Mouse (Mus musculus) kidney, adult 2 months (tissue): ENCODE results near the gene Tmem150b. TPM values are rescaled to one million over a fixed set of nuclear protein-coding genes. Genes with fewer than 3 reads are reported as not detected.

Experiments
- DNase-seq: peaks from one replicate; pipeline ENCODE4 v3.0.0; 2021
- H3K27ac ChIP-seq: fragments of 200-500 bp; 2 replicates; pipeline ENCODE4 v1.5.1; 2012; ENCODE audit warnings: low read depth, low read length, control low read depth, inconsistent platforms; ENCODE audit not compliant: insufficient read depth
- H3K27me3 ChIP-seq: fragments of 200-500 bp; replicated peaks from 2 replicates; pipeline ENCODE4 v1.6.1; 2012; ENCODE audit warnings: mild to moderate bottlenecking, moderate library complexity, low read length, inconsistent platforms; ENCODE audit not compliant: control insufficient read depth, insufficient read depth
- H3K36me3 ChIP-seq: fragments of 200-500 bp; 2 replicates; pipeline ENCODE4 v1.6.1; 2012; ENCODE audit warnings: mild to moderate bottlenecking, moderate library complexity, low read length, inconsistent platforms; ENCODE audit not compliant: control insufficient read depth, insufficient read depth
- H3K4me1 ChIP-seq: fragments of 200-500 bp; 2 replicates; pipeline ENCODE4 v1.6.1; 2011; ENCODE audit warnings: low read length; ENCODE audit not compliant: control insufficient read depth, insufficient read depth
- H3K4me3 ChIP-seq: fragments of 200-500 bp; 2 replicates; pipeline ENCODE4 v1.5.1; 2011; ENCODE audit warnings: mild to moderate bottlenecking, low read depth, low read length, control low read depth; ENCODE audit not compliant: insufficient read depth
- CTCF ChIP-seq: fragments of 200-500 bp; conservative IDR thresholded peaks from 2 replicates; pipeline ENCODE4 v1.5.1; 2011; ENCODE audit warnings: low read depth, mild to moderate bottlenecking, control low read depth, low read length, moderate library complexity, mixed read lengths; ENCODE audit not compliant: insufficient read depth, insufficient read length
- POLR2A ChIP-seq: fragments of 200-500 bp; IDR thresholded peaks from one replicate; pipeline ENCODE4 v1.6.1; 2011; ENCODE audit warnings: low read depth, low read length, control low read depth
- WGBS: fragments of 180-500 bp; shearing (Covaris S2); methylation state at CpG from one replicate; pipeline ENCODE4 v1.1.7; 2018; 5-methylcytosine and 5-hydroxymethylcytosine counted together
- polyA plus RNA-seq: library from polyadenylated mRNA; depleted of rRNA; stranded (reverse); fragments of >200 nt; gene quantifications from 2 replicates; pipeline ENCODE4 v1.2.3, GENCODE M21; 2012

The Tmem150b gene
- polyA plus RNA-seq, 1 experiment = 0.59 TPM

DNA sequence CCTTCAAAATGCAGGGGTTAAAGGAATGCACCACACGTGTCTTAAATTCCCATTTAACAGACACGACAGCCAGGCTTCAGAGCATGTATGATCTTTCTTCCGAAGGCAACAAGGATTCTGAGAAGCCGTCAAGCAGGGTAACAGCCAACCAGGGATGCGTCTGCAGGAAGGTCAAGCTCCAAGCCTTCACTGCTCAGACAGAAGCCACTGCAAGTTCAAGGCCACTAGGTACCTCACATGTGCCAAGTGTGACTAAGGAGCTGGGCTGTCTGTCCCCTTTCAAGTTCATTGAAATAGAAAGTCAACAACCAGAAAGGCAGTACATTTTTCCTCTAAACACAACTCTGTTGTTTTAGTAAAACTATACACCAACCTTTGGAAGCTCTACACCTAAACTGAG lies 58.2 kb downstream of the Tmem150b start:
- H3K27me3 ChIP-seq = no peaks in the 10 kb centered on the region
- DNase-seq = no peak
- WGBS = 92% methylated on average over 5 of the region's 5 CpGs
- TF ChIP-seq POLR2A = no peak
- TF ChIP-seq CTCF = no peak
- no peak overlapping the region for H3K27ac ChIP-seq
- H3K4me3 ChIP-seq = no peak overlapping the region
- H3K36me3 ChIP-seq = no peaks in the 10 kb centered on the region; the same call in none of the 2 replicates
- no peaks in the 10 kb centered on the region for H3K4me1 ChIP-seq

DNA sequence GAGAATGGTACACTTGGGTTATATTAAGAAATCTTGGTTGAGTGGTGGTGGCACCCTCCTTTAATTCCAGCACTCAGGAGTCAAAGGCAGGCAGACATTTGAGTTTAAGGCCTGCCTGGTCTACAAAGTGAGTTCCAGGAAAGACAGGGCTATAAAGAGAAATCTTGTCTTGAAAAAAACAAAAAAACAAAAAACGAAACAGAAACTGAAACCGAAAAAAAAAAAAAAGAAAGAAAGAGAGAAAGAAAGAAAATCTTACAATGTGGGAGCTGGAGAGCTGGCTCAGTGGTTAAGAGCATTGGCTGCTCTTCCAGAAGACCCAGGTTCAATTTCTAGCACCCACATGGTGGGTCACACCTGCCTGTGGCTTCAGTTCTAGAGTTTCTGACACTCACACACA lies 61.3 kb downstream of the Tmem150b start:
- Histone ChIP-seq H3K4me1 (peaks cover 4% of the 10 kb centered on the region; the same call in 1 of the 2 replicates), H3K27me3 (no peaks in the 10 kb centered on the region), H3K4me3 (no peak overlapping the region), H3K36me3 (no peaks in the 10 kb centered on the region; the same call in 1 of the 2 replicates), H3K27ac (no peak overlapping the region)
- WGBS = 86% methylated on average over 2 of the region's 2 CpGs
- no peak for TF ChIP-seq CTCF
- TF ChIP-seq POLR2A = no peak
- DNase-seq = no peak

- Histone ChIP-seq H3K27me3 (no peaks in the 10 kb centered on the region), H3K4me3 (no peak overlapping the region), H3K36me3 (no peaks in the 10 kb centered on the region; the same call in 1 of the 2 replicates), H3K27ac (no peak overlapping the region), H3K4me1 (peaks cover 4% of the 10 kb centered on the region; the same call in 1 of the 2 replicates)
- TF ChIP-seq POLR2A (no peak), CTCF (no peak)
- no peak for DNase-seq
- WGBS = 80% methylated on average over 8 of the region's 8 CpGs
These were observed 61.9 kb downstream of the Tmem150b start for GRCm38 (mm10) chr7:4663179-4663578.

DNA sequence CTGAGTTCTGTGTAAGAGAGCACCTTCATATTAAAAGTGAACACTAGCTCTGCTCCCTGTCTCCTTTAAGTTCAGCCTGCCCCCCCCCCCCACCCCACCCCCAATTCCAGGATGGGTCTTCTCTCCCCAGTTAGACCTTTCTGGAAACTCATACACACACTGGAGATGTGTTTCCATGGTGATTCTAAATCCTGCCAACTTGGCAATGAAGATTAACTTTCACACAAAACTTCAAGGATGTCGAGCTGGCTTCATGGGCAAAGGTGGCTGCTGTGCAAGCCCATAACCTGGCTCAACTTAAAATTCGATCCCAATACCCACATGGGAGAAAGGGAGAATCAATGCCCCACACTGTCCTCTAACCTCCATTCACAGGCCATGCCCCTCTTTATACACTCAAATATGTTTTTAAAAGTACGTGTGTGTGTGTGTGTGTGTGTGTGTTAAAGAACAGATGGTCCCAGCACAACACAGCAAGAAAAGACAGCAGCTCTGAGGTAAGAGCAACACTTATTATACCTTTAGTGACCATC lies 65.1 kb downstream of the Tmem150b start:
- no peak for TF ChIP-seq POLR2A
- no peak for TF ChIP-seq CTCF
- H3K4me1 ChIP-seq = peaks cover 19% of the 10 kb centered on the region; the same call in 1 of the 2 replicates
- H3K27me3 ChIP-seq = no peaks in the 10 kb centered on the region
- WGBS = 40% methylated on average over 3 of the region's 3 CpGs
- H3K36me3 ChIP-seq = no peaks in the 10 kb centered on the region
- peak; percentile 71 for DNase-seq
- H3K4me3 ChIP-seq = no peak overlapping the region
- no peak overlapping the region for H3K27ac ChIP-seq

DNA sequence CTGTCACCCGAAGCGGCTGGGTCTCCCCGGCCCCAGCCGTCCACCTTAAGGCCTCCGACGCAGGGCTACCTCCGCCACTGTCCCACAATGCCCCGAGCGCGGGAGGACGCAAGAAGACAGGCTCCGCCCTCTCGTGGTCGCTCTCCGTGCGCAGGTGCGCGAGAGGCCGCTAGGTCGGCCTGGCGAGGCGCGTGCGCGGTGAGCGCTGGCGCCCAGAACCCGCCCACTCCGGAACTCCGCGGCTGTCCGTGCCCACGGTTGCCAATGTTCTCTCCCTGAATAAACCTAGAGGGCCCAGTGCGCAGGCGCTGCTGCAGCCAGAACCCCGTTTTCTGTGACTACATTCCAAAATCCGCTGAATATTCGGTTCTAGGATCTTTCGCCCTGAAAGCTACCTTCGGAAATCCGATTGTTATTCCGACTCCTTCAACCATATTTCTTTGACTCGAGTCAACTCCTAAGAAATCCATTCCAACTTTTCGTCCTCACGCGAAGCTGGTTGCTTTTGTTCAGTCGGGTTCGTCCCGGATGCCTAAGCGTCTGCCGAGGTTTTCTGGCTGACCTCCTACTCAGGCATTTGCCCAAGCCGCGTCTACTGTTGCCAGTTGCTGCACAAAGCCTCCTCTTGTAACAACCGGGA lies 66.0 kb downstream of the Tmem150b start, which contains the start of gene Ppp6r1:
Ppp6r1 (minus strand) TSS at position 108 of the 640 bp plus-strand sequence.
- Histone ChIP-seq H3K27ac (peak within 1 kb of the TSS; percentile 96), H3K27me3 (no peaks in the 10 kb centered on the region), H3K4me3 (peak within 1 kb of the TSS; percentile 88), H3K36me3 (no peaks in the 10 kb centered on the region), H3K4me1 (peaks cover 24% of the 10 kb centered on the region)
- peak; percentile 98 for DNase-seq
- under 1% methylated on average over 54 of the region's 54 CpGs for WGBS
- 0 out of 2 replicates have a peak, but pooled peaks have one; percentile 27 for TF ChIP-seq CTCF
- peak; percentile 72 for TF ChIP-seq POLR2A

DNA sequence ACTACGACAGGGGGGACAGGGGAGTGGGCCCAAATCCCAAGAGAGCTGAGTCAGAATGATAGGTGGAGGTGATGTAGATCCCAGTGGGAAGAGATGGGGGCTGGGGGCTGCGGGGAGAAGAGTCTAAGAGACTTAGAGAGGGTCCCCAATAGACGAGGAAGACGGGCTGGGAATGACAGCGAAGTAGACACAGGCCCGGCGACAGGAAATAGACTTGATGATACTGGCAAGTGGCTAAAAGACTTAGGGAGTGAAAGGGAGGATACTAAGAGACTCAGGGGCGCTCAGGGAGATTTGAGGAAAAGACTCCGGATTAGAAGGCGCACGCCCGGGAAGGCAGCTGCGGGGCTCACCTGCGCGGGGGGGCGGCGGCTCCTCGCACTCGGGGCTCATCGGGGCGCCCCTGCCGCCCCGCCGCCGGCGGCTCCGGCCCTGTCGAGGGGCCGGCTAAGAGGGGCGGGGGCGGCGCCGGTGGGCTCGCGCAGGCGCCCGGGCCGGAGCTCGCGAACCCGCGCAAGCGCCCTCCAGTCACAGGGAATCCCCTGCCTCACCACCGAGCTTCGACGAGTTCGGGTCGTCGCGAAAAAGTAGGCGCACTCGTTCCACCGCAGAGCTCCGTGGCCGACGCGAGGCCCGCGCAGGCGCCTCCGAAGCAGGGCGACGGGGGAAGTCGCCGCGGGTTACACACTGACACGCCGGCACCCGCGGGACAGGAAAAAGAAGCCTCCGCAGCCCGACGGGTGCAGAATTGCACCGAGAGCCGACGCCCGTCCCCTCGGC lies 66.7 kb downstream of the Tmem150b start:
- WGBS = under 1% methylated on average over 78 of the region's 78 CpGs
- Histone ChIP-seq H3K36me3 (no peaks in the 10 kb centered on the region), H3K27ac (peak overlapping the region; percentile 93), H3K27me3 (no peaks in the 10 kb centered on the region), H3K4me3 (peak overlapping the region; percentile 88), H3K4me1 (peaks cover 24% of the 10 kb centered on the region)
- TF ChIP-seq CTCF (no peak), POLR2A (no peak)
- DNase-seq = peak; percentile 14
